Mouse (Mus musculus) kidney, adult 2 months (tissue): ENCODE measurements around the gene Nostrin.

Experiments
- CTCF ChIP-seq: fragments of 200-500 bp; conservative IDR thresholded peaks from 2 replicates; pipeline ENCODE4 v1.5.1; 2011; ENCODE audit warnings: low read depth, mild to moderate bottlenecking, control low read depth, low read length, moderate library complexity, mixed read lengths; ENCODE audit not compliant: insufficient read depth, insufficient read length
- POLR2A ChIP-seq: fragments of 200-500 bp; IDR thresholded peaks from one replicate; pipeline ENCODE4 v1.6.1; 2011; ENCODE audit warnings: low read depth, low read length, control low read depth

GRCm38 (mm10) chr2:69224724-69225123, 89.1 kb downstream of the Nostrin start:
- TF ChIP-seq CTCF, result no peak
- TF ChIP-seq POLR2A, result no peak
